Mouse (Mus musculus): ENCODE data around the gene Evx2. TPM values are rescaled to one million over a fixed set of nuclear protein-coding genes. Genes with fewer than 3 reads are reported as not detected.

Evx2 gene
- polyA plus RNA-seq, 1 experiment = not detected

- Histone ChIP-seq H3K4me3 (replicated peaks) (no peak overlapping the region), H3K9me3 (peaks cover 11% of the 10 kb centered on the region), H3K4me1 (peaks cover 30% of the 10 kb centered on the region), H3K27me3 (replicated peaks) (peaks cover 99% of the 10 kb centered on the region), H3K36me3 (replicated peaks; ENCODE audit: low read length) (no peaks in the 10 kb centered on the region)
- no peak for TF ChIP-seq FLI1 (IDR thresholded peaks at IDR 0.05; ENCODE audit: low read length)
- no peak for TF ChIP-seq GATA1 (IDR thresholded peaks at IDR 0.05; ENCODE audit: borderline replicate concordance, low read length)
These were observed 36.6 kb upstream of the Evx2 start for GRCm38 (mm10) chr2:74695813-74696430.

GRCm38 (mm10) chr2:74695383-74695782 is 36.0 kb upstream of the Evx2 start:
- TF ChIP-seq GATA1 (IDR thresholded peaks at IDR 0.05; ENCODE audit: borderline replicate concordance, low read length) (no peak), FLI1 (IDR thresholded peaks at IDR 0.05; ENCODE audit: low read length) (no peak)
- Histone ChIP-seq H3K4me3 (replicated peaks) (no peak overlapping the region), H3K9me3 (peaks cover 11% of the 10 kb centered on the region), H3K27me3 (replicated peaks) (peaks cover 99% of the 10 kb centered on the region), H3K4me1 (peaks cover 30% of the 10 kb centered on the region), H3K36me3 (replicated peaks; ENCODE audit: low read length) (no peaks in the 10 kb centered on the region)

- Histone ChIP-seq H3K4me3 (replicated peaks) (peak overlapping the region; percentile 79), H3K36me3 (replicated peaks; ENCODE audit: low read length) (no peaks in the 10 kb centered on the region), H3K27me3 (replicated peaks) (peaks cover 99% of the 10 kb centered on the region), H3K9me3 (peaks cover 11% of the 10 kb centered on the region), H3K4me1 (peaks cover 33% of the 10 kb centered on the region)
- no peak for TF ChIP-seq GATA1 (IDR thresholded peaks at IDR 0.05; ENCODE audit: borderline replicate concordance, low read length)
These were observed 34.7 kb upstream of the Evx2 start for GRCm38 (mm10) chr2:74694066-74694465.

- no peak for TF ChIP-seq GATA1 (IDR thresholded peaks at IDR 0.05; ENCODE audit: borderline replicate concordance, low read length)
- no peak for TF ChIP-seq FLI1 (IDR thresholded peaks at IDR 0.05; ENCODE audit: low read length)
- H3K4me1 ChIP-seq = peaks cover 32% of the 10 kb centered on the region
- H3K27me3 ChIP-seq (replicated peaks) = peaks cover 99% of the 10 kb centered on the region
- peaks cover 11% of the 10 kb centered on the region for H3K9me3 ChIP-seq
- H3K36me3 ChIP-seq (replicated peaks; ENCODE audit: low read length) = no peaks in the 10 kb centered on the region
- H3K4me3 ChIP-seq (replicated peaks) = no peak overlapping the region
These were observed 34.1 kb upstream of the Evx2 start for GRCm38 (mm10) chr2:74693432-74693827.

GRCm38 (mm10) chr2:74692808-74693431 is 33.6 kb upstream of the Evx2 start:
- TF ChIP-seq FLI1 (IDR thresholded peaks at IDR 0.05; ENCODE audit: low read length) (no peak), GATA1 (IDR thresholded peaks at IDR 0.05; ENCODE audit: borderline replicate concordance, low read length) (no peak)
- H3K27me3 ChIP-seq (replicated peaks) = peaks cover 98% of the 10 kb centered on the region

GRCm38 (mm10) chr2:74691995-74692807 is 32.8 kb upstream of the Evx2 start:
- TF ChIP-seq GATA1 (IDR thresholded peaks at IDR 0.05; ENCODE audit: borderline replicate concordance, low read length) (no peak), FLI1 (IDR thresholded peaks at IDR 0.05; ENCODE audit: low read length) (no peak)
- H3K4me3 ChIP-seq (replicated peaks) = no peak overlapping the region

More at GRCm38 (mm10) chr2:74692808-74693431, 33.6 kb upstream of the Evx2 start:
- H3K36me3 ChIP-seq (replicated peaks; ENCODE audit: low read length) = no peaks in the 10 kb centered on the region
- H3K4me1 ChIP-seq = peaks cover 27% of the 10 kb centered on the region
- no peak overlapping the region for H3K4me3 ChIP-seq (replicated peaks)
- H3K9me3 ChIP-seq = peaks cover 11% of the 10 kb centered on the region

GRCm38 (mm10) chr2:74691022-74691951 is 31.9 kb upstream of the Evx2 start, which contains the start of gene Hoxd10:
Hoxd10 (plus strand) TSS chr2:74691924.
- Histone ChIP-seq H3K4me3 (replicated peaks) (no peak within 1 kb of the TSS), H3K36me3 (replicated peaks; ENCODE audit: low read length) (no peaks in the 10 kb centered on the region), H3K9me3 (peaks cover 11% of the 10 kb centered on the region), H3K4me1 (peaks cover 32% of the 10 kb centered on the region), H3K27me3 (replicated peaks) (peaks cover 98% of the 10 kb centered on the region)
- TF ChIP-seq FLI1 (IDR thresholded peaks at IDR 0.05; ENCODE audit: low read length) (no peak), GATA1 (IDR thresholded peaks at IDR 0.05; ENCODE audit: borderline replicate concordance, low read length) (no peak)

More at GRCm38 (mm10) chr2:74691995-74692807, 32.8 kb upstream of the Evx2 start:
- Histone ChIP-seq H3K27me3 (replicated peaks) (peaks cover 98% of the 10 kb centered on the region), H3K4me1 (peaks cover 30% of the 10 kb centered on the region), H3K9me3 (peaks cover 11% of the 10 kb centered on the region), H3K36me3 (replicated peaks; ENCODE audit: low read length) (no peaks in the 10 kb centered on the region)

- Histone ChIP-seq H3K27me3 (replicated peaks) (peaks cover 96% of the 10 kb centered on the region), H3K4me1 (peaks cover 32% of the 10 kb centered on the region)
These were observed 31.0 kb upstream of the Evx2 start for GRCm38 (mm10) chr2:74690338-74690716.

More at GRCm38 (mm10) chr2:74690338-74690716, 31.0 kb upstream of the Evx2 start:
- TF ChIP-seq FLI1 (IDR thresholded peaks at IDR 0.05; ENCODE audit: low read length) (no peak), GATA1 (IDR thresholded peaks at IDR 0.05; ENCODE audit: borderline replicate concordance, low read length) (no peak)
- Histone ChIP-seq H3K9me3 (peaks cover 11% of the 10 kb centered on the region), H3K4me3 (replicated peaks) (no peak overlapping the region), H3K36me3 (replicated peaks; ENCODE audit: low read length) (no peaks in the 10 kb centered on the region)
